9 mouse cellular contexts compared by ENCODE assay signal in the genomic region with DNA sequence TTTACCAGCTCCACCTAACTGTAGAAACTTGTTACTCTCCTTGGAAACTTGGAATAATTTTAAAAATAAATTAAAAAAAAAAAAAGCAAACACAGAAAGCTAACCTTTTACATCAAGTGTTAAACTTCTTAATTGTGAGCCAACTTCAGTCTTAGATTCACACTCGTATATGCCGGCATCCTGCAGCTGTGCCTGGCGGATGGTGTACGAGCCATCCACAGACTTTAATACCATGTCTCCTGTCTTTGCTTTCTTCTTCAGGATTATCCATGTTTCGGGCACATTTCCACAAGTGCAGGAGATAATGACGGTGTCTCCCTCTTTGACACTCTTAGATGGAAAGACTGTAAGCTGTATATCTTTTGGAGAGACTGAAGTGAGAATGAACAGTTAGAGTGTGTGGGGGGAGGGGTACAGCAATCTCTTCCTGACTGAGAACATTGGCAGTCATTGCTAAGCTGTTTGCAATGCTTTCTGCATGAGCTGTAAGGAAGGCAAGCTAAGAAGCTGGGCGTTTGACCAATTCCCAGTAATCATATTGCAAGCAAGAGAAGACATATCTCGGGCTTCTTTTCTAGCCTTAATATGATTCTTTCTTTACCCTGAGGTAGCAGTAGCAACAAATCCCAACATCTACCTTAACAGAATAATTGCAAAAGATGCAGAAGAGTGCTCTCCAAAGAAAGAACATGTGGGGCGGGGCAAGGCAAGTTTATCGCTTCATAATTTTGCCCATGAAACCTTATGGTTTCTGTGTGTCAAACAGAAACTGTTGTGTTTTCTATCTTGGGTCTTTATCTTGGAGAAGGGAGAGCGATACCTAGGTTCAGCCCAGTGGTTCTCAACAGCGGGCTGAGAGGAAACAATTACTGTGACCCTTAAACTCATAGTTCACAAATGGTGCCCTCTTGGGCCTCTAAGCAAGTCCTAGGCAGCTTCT. TPM values are rescaled to one million over a fixed set of nuclear protein-coding genes. Genes with fewer than 3 reads are reported as not detected.
DNase-seq lines count a peak whose midpoint lies in the region; ATAC-seq and TF ChIP-seq lines count a peak whose summit lies in the region.
"Had no signal": no experiment of that assay in that cellular context is flagged by ENCODE, and none has a peak within 500 bp of the region (broad histone marks: within the 10 kb centered on the region; RNA-seq: fewer than 3 reads in every experiment).

No protein-coding gene starts in this region.

- TF ChIP-seq CTCF in gastrocnemius, adult 2 months (IDR thresholded peaks at IDR 0.05), result no peak
- no peak for TF ChIP-seq CTCF in lung, postnatal 0 days (IDR thresholded peaks at IDR 0.05)

- TF ChIP-seq EP300 in lung, postnatal 0 days (IDR thresholded peaks at IDR 0.05), result no peak

- ATAC-seq in frontal cortex, adult (ENCODE audit: low TSS enrichment), result peak; percentile 88
- ATAC-seq in hindbrain, embryonic 13.5 days (ENCODE audit: low FRiP score), result no peak
- peak; percentile 54; the same call in 1 of the 2 replicates for ATAC-seq in lung, postnatal 0 days
- ATAC-seq in monocyte, adult 5-6 weeks (replicated peaks; ENCODE audit: insufficient number of reproducible peaks, low FRiP score, low TSS enrichment, poor library complexity, severe bottlenecking), result no peak

- no peaks in the 10 kb centered on the region for H3K36me3 ChIP-seq in hindbrain, embryonic 13.5 days
- H3K36me3 ChIP-seq in lung, postnatal 0 days (ENCODE audit: insufficient read depth, low read length), result no peaks in the 10 kb centered on the region

- no peak overlapping the region for H3K4me2 ChIP-seq in hindbrain, embryonic 13.5 days
- no peak overlapping the region for H3K4me2 ChIP-seq in lung, postnatal 0 days (replicated peaks; ENCODE audit: low read depth, low read length)

- 63% methylated on average over 12 of the region's 12 CpGs for WGBS in hindbrain, embryonic 13.5 days
- 54% methylated on average over 12 of the region's 12 CpGs for WGBS in lung, postnatal 0 days

- H3K27ac ChIP-seq in gastrocnemius, adult 2 months, result peak overlapping the region; percentile 60
- H3K27ac ChIP-seq in hindbrain, embryonic 13.5 days, result 0 out of 2 replicates have a peak overlapping the region, but pooled peaks have one; percentile 27
- no peak overlapping the region for H3K27ac ChIP-seq in lung, postnatal 0 days (ENCODE audit: low read length)
- H3K27ac ChIP-seq: macrophage had no signal

- H3K4me3 ChIP-seq in gastrocnemius, adult 2 months, result peak overlapping the region; percentile 59
- H3K4me3 ChIP-seq in hindbrain, embryonic 13.5 days, result no peak overlapping the region
- no peak overlapping the region for H3K4me3 ChIP-seq in lung, postnatal 0 days (ENCODE audit: low read depth, low read length)

- H3K27me3 ChIP-seq in hindbrain, embryonic 13.5 days, result no peaks in the 10 kb centered on the region
- no peaks in the 10 kb centered on the region for H3K27me3 ChIP-seq in lung, postnatal 0 days (replicated peaks; ENCODE audit: insufficient read depth, low read length)

- no peaks in the 10 kb centered on the region for H3K9me3 ChIP-seq in hindbrain, embryonic 13.5 days
- H3K9me3 ChIP-seq in lung, postnatal 0 days (ENCODE audit: low read length), result no peaks in the 10 kb centered on the region

- intact Hi-C loops in gastrocnemius, adult 2 months (cut with DNase I), result no loop called here

- DNase-seq in frontal cortex, postnatal 25 days (ENCODE audit: low spot score in 2 of 2), result no peak
- peak; percentile 95 for DNase-seq in NIH3T3 (ENCODE audit: low read depth)
- peak; percentile 44 for DNase-seq in gastrocnemius, adult 2 months
- peak; percentile 83 for DNase-seq in lung, postnatal 0 days (ENCODE audit: low spot score)
- no peak for DNase-seq in cerebellum, adult 18-20 months

- H3K4me1 ChIP-seq in hindbrain, embryonic 13.5 days (replicated peaks), result peaks cover 19% of the 10 kb centered on the region
- peaks cover 5% of the 10 kb centered on the region; the same call in 1 of the 2 replicates for H3K4me1 ChIP-seq in lung, postnatal 0 days (ENCODE audit: insufficient read depth, low read depth, low read length)

- no peak overlapping the region for H3K9ac ChIP-seq in hindbrain, embryonic 13.5 days
- no peak overlapping the region for H3K9ac ChIP-seq in lung, postnatal 0 days (replicated peaks; ENCODE audit: low read depth)

RNA-seq across cellular contexts. Expression of a gene that starts 15.0 kb away (rescaled TPM):
- 1 to 10 TPM; 2.2 to 2.8 TPM for total RNA-seq in gastrocnemius, adult 2 months (2021)
- 45.4 and 49.2 TPM in 2 replicates for polyA plus RNA-seq in hindbrain, embryonic 13.5 days (2015; fragmentation: Nextera tagmentation; extraction: Ambion mirVana)
- polyA plus RNA-seq in lung, postnatal 0 days (2015; fragmentation: Nextera tagmentation; extraction: Ambion mirVana), result 54.1 and 55.0 TPM in 2 replicates
- total RNA-seq in monocyte, adult 5-6 weeks (2017), result not detected in 3 replicates

Comparison
In these comparisons a context has a peak if more than half of its experiments do, and no peak if none do; other contexts are left out.
1. ATAC-seq: peak in frontal cortex, adult (single experiment) and lung, postnatal 0 days (single experiment); none in hindbrain, embryonic 13.5 days (single experiment) and monocyte, adult 5-6 weeks (single experiment).
2. DNase-seq: peak in NIH3T3 (single experiment), gastrocnemius, adult 2 months (single experiment) and lung, postnatal 0 days (single experiment); none in frontal cortex, postnatal 25 days (0 of 2) and cerebellum, adult 18-20 months (0 of 2).